Mouse (Mus musculus) lung, postnatal 36 days (tissue): ENCODE results near the gene Galt.
A peak's percentile ranks its signal among the peaks of the same experiment; 100 is the strongest.

ENCODE experiments used
- DNase-seq: peaks from one replicate; pipeline ENCODE4 v3.0.0; 2022; ENCODE audit warnings: mixed read lengths

Galt gene

GRCm38 (mm10) chr4:41754797-41755337, at the start of gene Galt:
Gene Galt (plus strand): TSS chr4:41755228.
- DNase-seq, result peak; percentile 83

GRCm38 (mm10) chr4:41705922-41706754, 48.9 kb upstream of the Galt start:
- no peak for DNase-seq

GRCm38 (mm10) chr4:41707011-41707535, 48.0 kb upstream of the Galt start:
- peak; percentile 81 for DNase-seq

- DNase-seq, result peak; percentile 82
These were observed 46.8 kb upstream of the Galt start for GRCm38 (mm10) chr4:41708192-41708745.

GRCm38 (mm10) chr4:41710229-41710628, 44.8 kb upstream of the Galt start:
- no peak for DNase-seq

GRCm38 (mm10) chr4:41711705-41712375, 43.2 kb upstream of the Galt start:
- no peak for DNase-seq

- DNase-seq, result no peak
These were observed 42.4 kb upstream of the Galt start for GRCm38 (mm10) chr4:41712421-41713196.

- peak; percentile 88 for DNase-seq
These were observed 41.6 kb upstream of the Galt start, which contains the start of gene Rpp25l for GRCm38 (mm10) chr4:41713197-41714067. Gene Rpp25l (minus strand): TSS chr4:41713534.

- peak; percentile 84 for DNase-seq
These were observed 40.8 kb upstream of the Galt start for GRCm38 (mm10) chr4:41714276-41714675.

- DNase-seq, result no peak
These were observed 39.9 kb upstream of the Galt start for GRCm38 (mm10) chr4:41715082-41715481.

- peak; percentile 72 for DNase-seq
These were observed 39.4 kb upstream of the Galt start for GRCm38 (mm10) chr4:41715596-41715995.

- DNase-seq, result no peak
These were observed 38.2 kb upstream of the Galt start for GRCm38 (mm10) chr4:41716834-41717233.

- DNase-seq, result peak; percentile 97
These were observed 32.1 kb upstream of the Galt start, which contains the start of gene Dctn3 for GRCm38 (mm10) chr4:41722918-41723351. Gene Dctn3 (minus strand): TSS chr4:41723170.

- no peak for DNase-seq
These were observed 28.0 kb upstream of the Galt start for GRCm38 (mm10) chr4:41726826-41727621.

GRCm38 (mm10) chr4:41731052-41731765, 23.8 kb upstream of the Galt start, which contains the start of gene Arid3c:
Gene Arid3c (minus strand): TSS chr4:41731142.
- DNase-seq, result no peak

GRCm38 (mm10) chr4:41737602-41738255, 17.3 kb upstream of the Galt start:
- peak; percentile 86 for DNase-seq

- no peak for DNase-seq
These were observed 16.8 kb upstream of the Galt start for GRCm38 (mm10) chr4:41738256-41738603.

- no peak for DNase-seq
These were observed 15.8 kb upstream of the Galt start for GRCm38 (mm10) chr4:41739260-41739659.
